Mouse (Mus musculus) liver, embryonic 13.5 days (tissue): ENCODE measurements around the gene Cbl. TPM values are rescaled to one million over a fixed set of nuclear protein-coding genes. Genes with fewer than 3 reads are reported as not detected.

ENCODE experiments used
- ATAC-seq: fragments of 200-750 bp; cut with Nextera tagmentation; 2 replicates; pipeline ENCODE4 v1.8.0; 2017; ENCODE audit warnings: low read depth, mild to moderate bottlenecking, moderate number of reproducible peaks, moderate library complexity
- DNase-seq: peaks from one replicate; pipeline ENCODE4 v3.0.0; 2022
- H3K27ac ChIP-seq: fragments of 300-500 bp; sonication (generic); 2 replicates; pipeline ENCODE4 v1.5.1; 2015; ENCODE audit warnings: moderate library complexity, mild to moderate bottlenecking, inconsistent platforms
- H3K27me3 ChIP-seq: fragments of 300-500 bp; sonication (generic); 2 replicates; pipeline ENCODE4 v1.6.1; 2015; ENCODE audit warnings: mild to moderate bottlenecking, inconsistent platforms
- H3K36me3 ChIP-seq: fragments of 300-500 bp; sonication (generic); 2 replicates; pipeline ENCODE4 v1.6.1; 2015; ENCODE audit warnings: mild to moderate bottlenecking, inconsistent platforms
- H3K4me1 ChIP-seq: fragments of 300-500 bp; sonication (generic); replicated peaks from 2 replicates; pipeline ENCODE4 v1.6.1; 2015; ENCODE audit warnings: inconsistent platforms
- H3K4me2 ChIP-seq: fragments of 300-500 bp; sonication (generic); 2 replicates; pipeline ENCODE4 v1.6.1; 2015; ENCODE audit warnings: inconsistent platforms, mild to moderate bottlenecking, moderate library complexity
- H3K4me3 ChIP-seq: fragments of 300-500 bp; sonication (generic); replicated peaks from 2 replicates; pipeline ENCODE4 v1.5.1; 2015; ENCODE audit warnings: mild to moderate bottlenecking, inconsistent platforms
- H3K9ac ChIP-seq: fragments of 300-500 bp; sonication (generic); 2 replicates; pipeline ENCODE4 v1.6.1; 2015; ENCODE audit warnings: mild to moderate bottlenecking, inconsistent platforms
- H3K9me3 ChIP-seq: fragments of 300-500 bp; sonication (generic); replicated peaks from 2 replicates; pipeline ENCODE4 v1.6.1; 2016; ENCODE audit warnings: inconsistent platforms
- WGBS: fragments of 180-500 bp; shearing (Covaris S2); methylation state at CpG from one replicate; pipeline ENCODE4 v1.1.7; 2015; ENCODE audit not compliant: insufficient replicate concordance; 5-methylcytosine and 5-hydroxymethylcytosine counted together
- polyA plus RNA-seq: library from polyadenylated mRNA; unstranded; fragments of >200 nt; fragmentation: Nextera tagmentation; extraction: Ambion mirVana; gene quantifications from 2 replicates; pipeline ENCODE4 v1.2.1, GENCODE M21; 2015

The Cbl gene
- polyA plus RNA-seq, 1 experiment from 2014 or later, result 5.7 TPM

- Histone ChIP-seq H3K27ac (peak overlapping the region; percentile 66), H3K27me3 (peaks cover 81% of the 10 kb centered on the region), H3K9ac (no peak overlapping the region), H3K4me2 (peak overlapping the region; percentile 64), H3K4me1 (peaks cover 46% of the 10 kb centered on the region), H3K4me3 (peak overlapping the region; percentile 35), H3K9me3 (no peaks in the 10 kb centered on the region), H3K36me3 (no peaks in the 10 kb centered on the region)
- ATAC-seq (no peak), DNase-seq (no peak)
- 14% methylated on average over 19 of the region's 19 CpGs for WGBS
Measured at GRCm38 (mm10) chr9:44130581-44131275, 103.1 kb downstream of the Cbl start.

- WGBS, result under 1% methylated on average over 27 of the region's 27 CpGs
- Histone ChIP-seq H3K4me1 (peaks cover 41% of the 10 kb centered on the region), H3K27ac (peak overlapping the region; percentile 66), H3K27me3 (peaks cover 74% of the 10 kb centered on the region), H3K4me2 (peak overlapping the region; percentile 64), H3K9me3 (no peaks in the 10 kb centered on the region), H3K4me3 (peak overlapping the region; percentile 35), H3K36me3 (no peaks in the 10 kb centered on the region), H3K9ac (peak overlapping the region; percentile 51)
- ATAC-seq, result peak; percentile 47
- DNase-seq, result no peak
Measured at GRCm38 (mm10) chr9:44130034-44130433, 103.8 kb downstream of the Cbl start.

GRCm38 (mm10) chr9:44129633-44130032, 104.2 kb downstream of the Cbl start:
- Histone ChIP-seq H3K4me3 (peak overlapping the region; percentile 35), H3K36me3 (no peaks in the 10 kb centered on the region), H3K4me2 (peak overlapping the region; percentile 64), H3K27me3 (peaks cover 70% of the 10 kb centered on the region), H3K4me1 (peaks cover 37% of the 10 kb centered on the region), H3K9me3 (no peaks in the 10 kb centered on the region), H3K9ac (peak overlapping the region; percentile 51), H3K27ac (peak overlapping the region; percentile 31)
- 9% methylated on average over 9 of the region's 9 CpGs for WGBS
- ATAC-seq, result peak; percentile 29
- no peak for DNase-seq

GRCm38 (mm10) chr9:44127351-44127801, 106.5 kb downstream of the Cbl start:
- H3K27ac ChIP-seq, result no peak overlapping the region
- no peaks in the 10 kb centered on the region for H3K36me3 ChIP-seq
- peaks cover 47% of the 10 kb centered on the region for H3K27me3 ChIP-seq
- 58% methylated on average over 3 of the region's 3 CpGs for WGBS
- H3K4me2 ChIP-seq, result no peak overlapping the region
- no peak overlapping the region for H3K4me3 ChIP-seq
- peaks cover 28% of the 10 kb centered on the region for H3K4me1 ChIP-seq
- no peak for ATAC-seq
- H3K9me3 ChIP-seq, result no peaks in the 10 kb centered on the region
- no peak overlapping the region for H3K9ac ChIP-seq
- no peak for DNase-seq

- no peak for DNase-seq
- peaks cover 41% of the 10 kb centered on the region for H3K27me3 ChIP-seq
- H3K4me1 ChIP-seq, result peaks cover 28% of the 10 kb centered on the region
- 56% methylated on average over 3 of the region's 3 CpGs for WGBS
- H3K4me2 ChIP-seq, result no peak overlapping the region
- no peaks in the 10 kb centered on the region for H3K36me3 ChIP-seq
- H3K27ac ChIP-seq, result no peak overlapping the region
- no peak overlapping the region for H3K4me3 ChIP-seq
- no peak overlapping the region for H3K9ac ChIP-seq
- no peaks in the 10 kb centered on the region for H3K9me3 ChIP-seq
- ATAC-seq, result no peak
Measured at GRCm38 (mm10) chr9:44126746-44127145, 107.1 kb downstream of the Cbl start.

GRCm38 (mm10) chr9:44125546-44126428, 108.1 kb downstream of the Cbl start:
- DNase-seq (no peak), ATAC-seq (no peak)
- Histone ChIP-seq H3K9ac (no peak overlapping the region), H3K9me3 (no peaks in the 10 kb centered on the region), H3K27ac (no peak overlapping the region), H3K4me3 (no peak overlapping the region), H3K4me1 (peaks cover 21% of the 10 kb centered on the region), H3K4me2 (peak overlapping the region; percentile 43), H3K27me3 (peaks cover 31% of the 10 kb centered on the region), H3K36me3 (no peaks in the 10 kb centered on the region)
- WGBS, result 30% methylated on average over 18 of the region's 18 CpGs

- H3K27ac ChIP-seq, result no peak overlapping the region
- ATAC-seq (no peak), DNase-seq (no peak)
- H3K4me3 ChIP-seq, result no peak overlapping the region
- no peaks in the 10 kb centered on the region for H3K36me3 ChIP-seq
- H3K9me3 ChIP-seq, result no peaks in the 10 kb centered on the region
- H3K4me1 ChIP-seq, result peaks cover 14% of the 10 kb centered on the region
- H3K4me2 ChIP-seq, result no peak overlapping the region
- 64% methylated on average over 5 of the region's 5 CpGs for WGBS
- no peak overlapping the region for H3K9ac ChIP-seq
- peaks cover 24% of the 10 kb centered on the region for H3K27me3 ChIP-seq
Measured at GRCm38 (mm10) chr9:44125026-44125425, 108.8 kb downstream of the Cbl start.

- H3K4me3 ChIP-seq, result no peak overlapping the region
- H3K4me2 ChIP-seq, result no peak overlapping the region
- H3K9me3 ChIP-seq, result no peaks in the 10 kb centered on the region
- H3K9ac ChIP-seq, result no peak overlapping the region
- peaks cover 16% of the 10 kb centered on the region for H3K27me3 ChIP-seq
- ATAC-seq, result no peak
- DNase-seq, result no peak
- no peak overlapping the region for H3K27ac ChIP-seq
- H3K4me1 ChIP-seq, result peaks cover 7% of the 10 kb centered on the region
- no peaks in the 10 kb centered on the region for H3K36me3 ChIP-seq
- 54% methylated on average over 6 of the region's 6 CpGs for WGBS
Measured at GRCm38 (mm10) chr9:44124317-44124716, 109.5 kb downstream of the Cbl start.

GRCm38 (mm10) chr9:44119948-44120465, 113.8 kb downstream of the Cbl start:
- Histone ChIP-seq H3K4me2 (no peak overlapping the region), H3K27ac (no peak overlapping the region), H3K9me3 (no peaks in the 10 kb centered on the region), H3K27me3 (no peaks in the 10 kb centered on the region), H3K9ac (no peak overlapping the region), H3K36me3 (no peaks in the 10 kb centered on the region), H3K4me1 (no peaks in the 10 kb centered on the region), H3K4me3 (no peak overlapping the region)
- ATAC-seq (no peak), DNase-seq (no peak)
- 60% methylated on average over 8 of the region's 8 CpGs for WGBS

- DNase-seq, result no peak
- H3K36me3 ChIP-seq, result no peaks in the 10 kb centered on the region
- no peaks in the 10 kb centered on the region for H3K27me3 ChIP-seq
Measured at GRCm38 (mm10) chr9:44119011-44119410, 114.8 kb downstream of the Cbl start.

GRCm38 (mm10) chr9:44116182-44116581, 117.7 kb downstream of the Cbl start:
- 61% methylated on average over 4 of the region's 4 CpGs for WGBS
- H3K27me3 ChIP-seq, result no peaks in the 10 kb centered on the region
- no peak overlapping the region for H3K4me3 ChIP-seq
- DNase-seq, result no peak
- ATAC-seq, result no peak
- no peak overlapping the region for H3K4me2 ChIP-seq
- no peaks in the 10 kb centered on the region for H3K9me3 ChIP-seq
- H3K27ac ChIP-seq, result no peak overlapping the region
- peaks cover 21% of the 10 kb centered on the region for H3K4me1 ChIP-seq
- no peaks in the 10 kb centered on the region for H3K36me3 ChIP-seq
- no peak overlapping the region for H3K9ac ChIP-seq

More at GRCm38 (mm10) chr9:44119011-44119410, 114.8 kb downstream of the Cbl start:
- ATAC-seq, result no peak
- Histone ChIP-seq H3K9ac (no peak overlapping the region), H3K4me2 (no peak overlapping the region), H3K4me3 (no peak overlapping the region), H3K4me1 (peaks cover 9% of the 10 kb centered on the region), H3K9me3 (no peaks in the 10 kb centered on the region), H3K27ac (no peak overlapping the region)
- 43% methylated on average over 5 of the region's 5 CpGs for WGBS
